Mouse (Mus musculus) midbrain, postnatal 0 days (tissue): ENCODE data around the gene Robo4. TPM values are rescaled to one million over a fixed set of nuclear protein-coding genes. Genes with fewer than 3 reads are reported as not detected.

Experiments
- ATAC-seq: fragments of 200-750 bp; cut with Nextera tagmentation; 2 replicates; pipeline ENCODE4 v1.8.0; 2017; ENCODE audit warnings: moderate number of reproducible peaks, mild to moderate bottlenecking, moderate TSS enrichment, moderate library complexity; ENCODE audit not compliant: low FRiP score
- DNase-seq: peaks from one replicate; pipeline ENCODE4 v3.0.0-alpha.2; 2015; ENCODE audit warnings: low spot score
- H3K27ac ChIP-seq: fragments of 300-500 bp; sonication (generic); 2 replicates; pipeline ENCODE4 v1.5.1; 2014; ENCODE audit warnings: low read depth, mild to moderate bottlenecking, low read length, mixed read lengths
- H3K27me3 ChIP-seq: fragments of 300-500 bp; sonication (generic); 2 replicates; pipeline ENCODE4 v1.6.1; 2014; ENCODE audit warnings: low read length, control low read depth, mixed read lengths; ENCODE audit not compliant: insufficient read depth
- H3K36me3 ChIP-seq: fragments of 300-500 bp; sonication (generic); 2 replicates; pipeline ENCODE4 v1.6.1; 2014; ENCODE audit warnings: low read length, control low read depth, mixed read lengths; ENCODE audit not compliant: insufficient read depth
- H3K4me1 ChIP-seq: fragments of 300-500 bp; sonication (generic); 2 replicates; pipeline ENCODE4 v1.6.1; 2014; ENCODE audit warnings: mild to moderate bottlenecking, control low read depth, antibody characterized with exemption, low read length, mixed read lengths; ENCODE audit not compliant: insufficient read depth
- H3K4me2 ChIP-seq: fragments of 300-500 bp; sonication (generic); 2 replicates; pipeline ENCODE4 v1.6.1; 2014; ENCODE audit warnings: low read depth, mild to moderate bottlenecking, low read length, mixed read lengths; ENCODE audit not compliant: poor library complexity, severe bottlenecking
- H3K4me3 ChIP-seq: fragments of 300-500 bp; sonication (generic); 2 replicates; pipeline ENCODE4 v1.5.1; 2014; ENCODE audit warnings: low read depth, mild to moderate bottlenecking, low read length, moderate library complexity
- H3K9ac ChIP-seq: fragments of 300-500 bp; sonication (generic); replicated peaks from 2 replicates; pipeline ENCODE4 v1.6.1; 2014; ENCODE audit warnings: mild to moderate bottlenecking, low read length, moderate library complexity, mixed read lengths; ENCODE audit not compliant: poor library complexity, severe bottlenecking
- H3K9me3 ChIP-seq: fragments of 300-500 bp; sonication (generic); 2 replicates; pipeline ENCODE4 v1.6.1; 2016; ENCODE audit warnings: low read length, control low read depth
- CTCF ChIP-seq: IDR thresholded peaks from 2 replicates; pipeline ENCODE4 v1.5.1; 2016; ENCODE audit warnings: antibody characterized with exemption, mild to moderate bottlenecking
- WGBS: fragments of 180-500 bp; shearing (Covaris S2); extraction: QIAGEN DNeasy Blood & Tissue Kit; methylation state at CpG from one replicate; pipeline ENCODE4 v1.1.7; 2014; 5-methylcytosine and 5-hydroxymethylcytosine counted together
- polyA plus RNA-seq: library from polyadenylated mRNA; unstranded; fragments of >200 nt; fragmentation: Nextera tagmentation; extraction: Ambion mirVana; gene quantifications from 2 replicates; pipeline ENCODE4 v1.2.1, GENCODE M21; 2015
- total RNA-seq: library from RNA; depleted of rRNA; stranded (reverse); fragments of >200 nt; gene quantifications from 2 replicates; pipeline ENCODE4 v1.2.3, GENCODE M21; 2014

Gene Robo4
- total and polyA plus RNA-seq, 2 experiments from 2014 or later, result 4.0 to 10.1 TPM

DNA sequence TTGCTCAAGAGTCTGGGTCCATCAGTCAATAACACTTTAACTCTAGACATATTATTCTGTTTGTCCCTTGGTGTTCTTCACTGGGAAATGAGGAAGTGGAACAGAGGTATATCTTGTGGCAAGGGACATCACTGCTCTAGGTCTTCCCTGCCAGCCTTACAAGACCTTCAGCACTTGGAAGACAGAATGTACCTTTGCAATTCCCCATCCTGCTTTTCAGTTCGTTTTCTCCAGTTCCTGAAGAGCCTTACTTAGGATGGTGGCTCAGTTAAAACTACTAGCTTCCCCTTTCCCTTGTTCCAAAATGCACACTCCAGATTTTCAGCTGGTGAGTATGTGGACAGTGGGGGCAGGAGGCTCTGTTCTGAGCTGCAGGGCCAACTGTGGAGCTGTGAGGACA is 38.8 kb upstream of the Robo4 start:
- Histone ChIP-seq H3K27ac (no peak overlapping the region), H3K9ac (no peak overlapping the region), H3K27me3 (no peaks in the 10 kb centered on the region), H3K4me3 (no peak overlapping the region), H3K9me3 (no peaks in the 10 kb centered on the region), H3K4me1 (peaks cover 7% of the 10 kb centered on the region; the same call in 1 of the 2 replicates), H3K4me2 (no peak overlapping the region), H3K36me3 (no peaks in the 10 kb centered on the region)
- DNase-seq (no peak), ATAC-seq (no peak)
- 87% methylated on average over 1 of the region's 1 CpGs for WGBS
- no peak for TF ChIP-seq CTCF

DNA sequence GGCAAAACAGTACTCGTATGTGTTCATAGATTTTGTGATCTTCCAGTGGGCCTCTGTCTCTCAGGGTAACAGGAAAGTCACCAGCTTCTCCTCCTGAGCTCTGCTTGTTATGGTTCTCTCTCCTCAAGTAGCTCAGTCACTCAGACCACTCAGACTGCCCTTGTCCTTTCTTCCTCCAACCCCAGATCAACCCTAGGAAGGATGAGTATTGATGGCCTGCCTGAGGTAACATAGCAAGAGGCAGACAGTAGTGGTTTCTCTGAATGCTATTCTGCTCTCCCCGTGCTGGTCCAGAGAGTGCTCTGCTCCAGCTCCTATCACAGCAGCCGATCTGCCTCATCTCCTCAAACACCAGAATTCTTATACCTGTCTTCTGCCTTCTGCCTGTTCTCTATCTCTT is 38.1 kb upstream of the Robo4 start:
- H3K4me3 ChIP-seq, result no peak overlapping the region
- H3K4me1 ChIP-seq, result peaks cover 7% of the 10 kb centered on the region; the same call in 1 of the 2 replicates
- 62% methylated on average over 3 of the region's 3 CpGs for WGBS
- TF ChIP-seq CTCF, result no peak
- H3K4me2 ChIP-seq, result no peak overlapping the region
- H3K27ac ChIP-seq, result no peak overlapping the region
- no peak overlapping the region for H3K9ac ChIP-seq
- no peak for DNase-seq
- no peaks in the 10 kb centered on the region for H3K36me3 ChIP-seq
- H3K27me3 ChIP-seq, result no peaks in the 10 kb centered on the region
- ATAC-seq, result no peak
- H3K9me3 ChIP-seq, result no peaks in the 10 kb centered on the region

DNA sequence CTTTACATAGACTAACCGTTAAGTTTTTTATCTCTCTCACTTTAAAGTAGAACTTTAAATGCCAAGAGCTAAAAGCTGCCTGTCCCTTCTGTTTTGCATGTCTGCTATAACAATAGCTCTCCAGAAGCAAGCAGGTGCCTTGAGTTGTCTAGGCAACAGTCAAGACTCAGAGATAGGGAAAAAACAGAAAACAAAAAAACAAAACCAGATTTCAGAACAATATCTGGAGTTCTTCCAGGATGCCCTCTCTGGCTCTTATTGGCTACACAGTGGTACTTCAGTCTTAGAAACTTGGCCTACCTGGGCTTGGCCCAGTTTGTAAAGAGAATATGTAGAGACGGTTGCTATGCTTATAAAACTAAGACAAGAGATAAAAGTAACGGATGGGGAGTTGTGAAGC is 37.3 kb upstream of the Robo4 start:
- Histone ChIP-seq H3K27ac (no peak overlapping the region), H3K27me3 (no peaks in the 10 kb centered on the region), H3K4me1 (peaks cover 4% of the 10 kb centered on the region; the same call in 1 of the 2 replicates), H3K9ac (no peak overlapping the region), H3K4me2 (no peak overlapping the region), H3K4me3 (no peak overlapping the region), H3K36me3 (no peaks in the 10 kb centered on the region), H3K9me3 (no peaks in the 10 kb centered on the region)
- ATAC-seq (no peak), DNase-seq (no peak)
- no peak for TF ChIP-seq CTCF
- 62% methylated on average over 3 of the region's 3 CpGs for WGBS

DNA sequence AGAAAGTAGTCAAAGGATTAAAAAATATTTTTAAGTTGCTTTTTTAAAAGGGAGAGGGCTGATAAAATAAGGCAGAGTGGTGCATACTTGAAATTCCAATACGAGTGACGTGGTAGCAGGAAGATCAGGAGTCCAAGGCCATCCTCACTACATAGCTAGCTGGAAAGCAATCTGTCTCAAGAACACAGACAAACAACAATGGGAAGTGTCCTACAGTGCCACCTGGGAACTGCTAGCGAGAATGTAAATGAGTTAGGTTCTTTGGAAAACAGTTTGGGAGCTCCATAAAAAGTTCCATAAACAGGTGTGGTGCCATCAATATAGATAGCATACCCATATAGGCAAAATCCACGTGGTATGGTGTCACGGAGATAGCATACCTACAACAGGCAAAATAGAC is 36.0 kb upstream of the Robo4 start:
- Histone ChIP-seq H3K9ac (no peak overlapping the region), H3K27ac (no peak overlapping the region), H3K9me3 (no peaks in the 10 kb centered on the region), H3K36me3 (no peaks in the 10 kb centered on the region), H3K4me1 (no peaks in the 10 kb centered on the region), H3K4me2 (no peak overlapping the region), H3K27me3 (no peaks in the 10 kb centered on the region), H3K4me3 (no peak overlapping the region)
- no peak for DNase-seq
- WGBS, result 83% methylated on average over 5 of the region's 5 CpGs
- no peak for TF ChIP-seq CTCF
- ATAC-seq, result no peak

DNA sequence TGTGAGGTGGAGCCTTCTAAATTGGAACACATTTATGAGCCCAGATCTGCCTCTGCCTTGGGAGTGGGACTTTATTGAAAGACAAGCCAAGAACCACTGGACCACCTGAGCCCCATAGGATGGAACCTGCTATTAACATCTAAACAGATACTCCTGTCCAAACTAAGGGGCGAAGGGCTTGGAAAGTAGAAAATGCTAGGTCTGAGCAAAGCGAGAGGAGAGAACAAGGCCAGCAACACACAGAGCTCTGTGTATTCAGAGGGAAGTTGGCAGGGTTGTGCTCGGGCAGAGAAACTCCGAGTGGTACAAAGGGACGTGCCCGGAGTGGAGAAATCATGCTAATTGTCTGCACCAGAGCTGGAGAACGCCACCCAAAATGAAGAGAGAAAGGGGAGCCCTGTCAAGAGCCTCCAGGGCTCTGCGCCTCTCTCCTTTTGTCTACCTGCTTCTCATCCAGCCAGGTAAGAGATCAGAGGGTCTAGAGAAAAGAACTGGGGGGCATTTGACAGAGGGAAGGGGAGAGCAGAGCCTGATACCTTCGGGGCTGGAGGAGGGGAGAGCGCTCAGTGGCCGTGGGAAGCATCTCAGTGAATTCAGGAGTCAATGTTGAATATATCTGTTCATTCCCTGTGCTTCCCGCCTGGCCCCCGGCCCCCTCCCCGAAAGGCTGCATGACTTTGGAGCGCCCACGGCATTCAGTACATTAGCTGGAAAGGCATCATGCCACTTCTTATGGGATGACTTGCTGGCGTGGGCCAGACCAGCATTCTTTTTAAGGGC is 34.2 kb upstream of the Robo4 start, which contains the start of gene Hepacam:
Gene Hepacam (plus strand): TSS at position 51 of the 780 bp plus-strand sequence.
- Histone ChIP-seq H3K4me3 (peak within 1 kb of the TSS; percentile 25), H3K9ac (no peak within 1 kb of the TSS), H3K9me3 (no peaks in the 10 kb centered on the region), H3K4me2 (peak within 1 kb of the TSS; percentile 33), H3K4me1 (no peaks in the 10 kb centered on the region), H3K36me3 (no peaks in the 10 kb centered on the region), H3K27me3 (no peaks in the 10 kb centered on the region), H3K27ac (peak within 1 kb of the TSS; percentile 75)
- 74% methylated on average over 17 of the region's 17 CpGs for WGBS
- DNase-seq (peak; percentile 70), ATAC-seq (peak; percentile 90)
- no peak for TF ChIP-seq CTCF

DNA sequence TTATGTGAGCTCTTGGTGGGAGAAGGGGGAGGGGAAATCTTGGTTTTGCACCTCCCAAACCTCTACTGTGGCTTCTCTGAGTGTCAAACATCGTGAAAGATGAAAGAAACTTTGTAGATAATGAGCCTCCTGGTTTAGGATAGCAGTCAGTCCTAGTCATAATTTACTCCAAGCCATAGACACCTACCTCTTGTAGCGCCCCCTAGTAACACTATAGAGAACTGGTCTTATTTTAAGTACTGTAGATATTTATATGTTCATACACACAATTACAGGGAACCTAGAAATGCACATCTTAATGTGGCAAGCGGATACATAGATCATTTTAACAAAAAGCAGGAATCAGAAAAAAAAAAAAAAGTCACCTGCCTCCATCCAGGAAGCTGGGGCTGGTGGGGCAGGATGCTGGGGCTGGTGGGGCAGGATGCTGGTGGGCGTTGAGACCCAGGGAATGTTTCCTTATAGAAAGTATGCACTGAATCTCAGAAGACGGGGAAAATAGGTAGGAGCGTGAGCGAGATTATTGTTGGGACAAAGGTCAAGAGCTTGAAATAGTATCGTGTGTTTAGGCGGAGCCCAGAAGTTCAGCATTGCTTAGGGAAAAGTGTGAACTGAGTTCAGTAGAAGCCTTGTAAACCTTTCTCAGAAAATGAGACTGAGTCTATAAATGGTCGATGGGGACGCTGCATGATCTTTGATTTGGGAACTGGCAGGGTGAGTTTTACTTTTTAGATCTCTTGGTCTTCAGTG is 33.4 kb upstream of the Robo4 start:
- peak; percentile 36; the same call in 1 of the 2 replicates for TF ChIP-seq CTCF
- H3K4me3 ChIP-seq, result peak overlapping the region; percentile 25
- WGBS, result 81% methylated on average over 11 of the region's 11 CpGs
- H3K27me3 ChIP-seq, result no peaks in the 10 kb centered on the region
- H3K4me1 ChIP-seq, result no peaks in the 10 kb centered on the region
- no peak overlapping the region for H3K9ac ChIP-seq
- H3K27ac ChIP-seq, result peak overlapping the region; percentile 75
- no peaks in the 10 kb centered on the region for H3K9me3 ChIP-seq
- ATAC-seq (no peak), DNase-seq (peak; percentile 27)
- H3K36me3 ChIP-seq, result no peaks in the 10 kb centered on the region
- H3K4me2 ChIP-seq, result peak overlapping the region; percentile 33
